Mouse (Mus musculus) G1E (cell line): ENCODE data around the gene Txndc17.

Experiments
- CTCF ChIP-seq: IDR thresholded peaks from 2 replicates; pipeline ENCODE4 v1.5.1; 2012; ENCODE audit warnings: low read depth, low read length, inconsistent platforms, mixed read lengths
- GATA1 ChIP-seq: IDR thresholded peaks from 2 replicates; pipeline ENCODE4 v1.6.1; 2012; ENCODE audit warnings: borderline replicate concordance, low read length, inconsistent platforms, mixed read lengths
- GATA2 ChIP-seq: IDR thresholded peaks from 2 replicates; pipeline ENCODE4 v1.6.1; 2012; ENCODE audit warnings: low read depth, low read length, inconsistent platforms, borderline replicate concordance
- POLR2AphosphoS5 ChIP-seq: IDR thresholded peaks from 2 replicates; pipeline ENCODE4 v1.6.1; 2012; ENCODE audit warnings: low read depth, low read length, inconsistent platforms; ENCODE audit not compliant: insufficient replicate concordance

DNA sequence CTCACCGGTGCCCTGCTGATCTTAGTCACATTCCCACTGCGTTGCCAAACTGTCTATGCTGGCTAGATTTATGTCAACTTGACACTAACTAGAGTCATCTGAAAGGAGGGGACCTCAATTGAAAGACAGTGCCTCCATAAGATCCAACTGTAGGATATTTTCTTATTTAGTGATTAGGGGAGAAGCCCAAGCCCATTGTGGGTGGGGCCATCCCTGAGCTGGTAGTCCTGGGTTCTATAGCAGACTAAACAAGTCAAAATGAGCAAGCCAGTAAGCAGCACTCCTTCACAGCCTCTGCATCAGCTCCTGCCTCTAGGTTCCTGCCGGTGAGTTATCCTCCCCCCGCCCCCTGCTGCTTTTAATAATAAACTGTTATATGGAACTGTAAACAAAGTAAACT, 26.2 kb upstream of the Txndc17 start:
- TF ChIP-seq CTCF (no peak), GATA1 (no peak), POLR2AphosphoS5 (no peak), GATA2 (no peak)
